Comparison of ENCODE assay signal across 31 mouse cellular contexts in the genomic region with DNA sequence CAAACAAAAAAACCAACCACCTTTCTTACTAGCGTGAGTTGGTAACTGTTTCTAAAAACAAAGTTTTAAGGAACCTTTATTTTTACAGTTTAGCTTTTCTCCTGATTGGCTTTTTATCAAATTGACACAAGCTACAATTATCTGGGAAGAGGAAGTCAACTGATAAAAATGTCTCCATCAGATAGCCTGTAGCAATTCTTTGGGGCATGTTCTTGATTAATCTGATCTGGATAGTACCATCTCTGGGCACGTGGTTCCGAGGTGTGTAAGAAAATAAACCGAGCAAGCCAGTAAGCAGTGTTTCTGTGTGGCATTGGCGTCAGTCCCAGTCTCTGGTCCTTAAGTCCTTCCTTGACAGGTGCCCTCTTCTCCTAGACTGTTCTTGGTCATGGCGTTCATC.
"Had no signal": no experiment of that assay in that cellular context is flagged by ENCODE, and none has a peak within 500 bp of the region (broad histone marks: within the 10 kb centered on the region; RNA-seq: fewer than 3 reads in every experiment).

No protein-coding gene starts in this region.

- DNase-seq: left cerebral cortex, postnatal 4 days; liver; liver, embryonic 13.5 days; liver, postnatal 0 days; lung, adult 18-20 months; lung, adult 2 months; lung, embryonic 14.5 days; lung, postnatal 10 days; lung, postnatal 14 days; lung, postnatal 36 days; lung, postnatal 4 days; midbrain, embryonic 14.5 days had no signal

- H3K36me3 ChIP-seq: midbrain, embryonic 15.5 days had no signal

- H3K9me3 ChIP-seq: limb, embryonic 10.5 days; limb, embryonic 12.5 days; limb, embryonic 13.5 days; limb, embryonic 15.5 days; liver, embryonic 12.5 days; liver, embryonic 13.5 days; liver, embryonic 15.5 days; lung, embryonic 15.5 days; megakaryocyte, embryonic 14.5 days; midbrain, embryonic 10.5 days; midbrain, embryonic 12.5 days; midbrain, embryonic 13.5 days; midbrain, embryonic 15.5 days; neural tube, embryonic 12.5 days had no signal

- H3K4me3 ChIP-seq: limb, embryonic 10.5 days; limb, embryonic 12.5 days; limb, embryonic 13.5 days; limb, embryonic 15.5 days; liver, embryonic 12.5 days; liver, embryonic 13.5 days; liver, embryonic 15.5 days; lung, embryonic 15.5 days; megakaryocyte, embryonic 14.5 days; midbrain, embryonic 10.5 days; midbrain, embryonic 12.5 days; midbrain, embryonic 13.5 days; midbrain, embryonic 15.5 days; myocyte; neural tube, embryonic 12.5 days had no signal

- H3K4me2 ChIP-seq: limb, embryonic 12.5 days; limb, embryonic 13.5 days; limb, embryonic 15.5 days; liver, embryonic 12.5 days; liver, embryonic 13.5 days; liver, embryonic 15.5 days; lung, embryonic 14.5 days; lung, embryonic 15.5 days; midbrain, embryonic 11.5 days; midbrain, embryonic 12.5 days; midbrain, embryonic 13.5 days; midbrain, embryonic 15.5 days; neural tube, embryonic 12.5 days had no signal

- H3K9ac ChIP-seq: limb, embryonic 12.5 days; limb, embryonic 13.5 days; limb, embryonic 15.5 days; liver, embryonic 12.5 days; liver, embryonic 13.5 days; liver, embryonic 14.5 days; liver, embryonic 15.5 days; liver, postnatal 0 days; lung, embryonic 14.5 days; lung, embryonic 15.5 days; midbrain, embryonic 12.5 days; midbrain, embryonic 13.5 days; midbrain, embryonic 15.5 days; neural tube, embryonic 12.5 days had no signal

- ATAC-seq: liver, embryonic 12.5 days; liver, postnatal 0 days; lung, postnatal 0 days; midbrain, embryonic 13.5 days; midbrain, embryonic 15.5 days; midbrain, embryonic 16.5 days had no signal

- H3K4me1 ChIP-seq: liver, embryonic 12.5 days; liver, embryonic 13.5 days; liver, embryonic 15.5 days; lung, embryonic 15.5 days; midbrain, embryonic 10.5 days; midbrain, embryonic 12.5 days; midbrain, embryonic 13.5 days; midbrain, embryonic 15.5 days; neural tube, embryonic 12.5 days had no signal

- H3K27ac ChIP-seq: limb, embryonic 10.5 days; limb, embryonic 12.5 days; limb, embryonic 13.5 days; limb, embryonic 15.5 days; liver, embryonic 12.5 days; liver, embryonic 13.5 days; liver, embryonic 14.5 days; liver, embryonic 15.5 days; lung, embryonic 15.5 days; macrophage; midbrain, embryonic 10.5 days; midbrain, embryonic 12.5 days; midbrain, embryonic 13.5 days; midbrain, embryonic 15.5 days; neural tube, embryonic 12.5 days had no signal

- H3K27me3 ChIP-seq: limb, embryonic 12.5 days; limb, embryonic 13.5 days; limb, embryonic 15.5 days; liver, embryonic 12.5 days; liver, embryonic 13.5 days; liver, embryonic 15.5 days; lung, embryonic 15.5 days; megakaryocyte, embryonic 14.5 days; midbrain, embryonic 12.5 days; midbrain, embryonic 13.5 days; midbrain, embryonic 15.5 days; neural tube, embryonic 12.5 days had no signal
